Mouse (Mus musculus): ENCODE results near the gene Fcgr3. TPM values are rescaled to one million over a fixed set of nuclear protein-coding genes. Genes with fewer than 3 reads are reported as not detected.

Gene Fcgr3
- polyA plus RNA-seq, 1 experiment from 2014 or later: 9.8 TPM

DNA sequence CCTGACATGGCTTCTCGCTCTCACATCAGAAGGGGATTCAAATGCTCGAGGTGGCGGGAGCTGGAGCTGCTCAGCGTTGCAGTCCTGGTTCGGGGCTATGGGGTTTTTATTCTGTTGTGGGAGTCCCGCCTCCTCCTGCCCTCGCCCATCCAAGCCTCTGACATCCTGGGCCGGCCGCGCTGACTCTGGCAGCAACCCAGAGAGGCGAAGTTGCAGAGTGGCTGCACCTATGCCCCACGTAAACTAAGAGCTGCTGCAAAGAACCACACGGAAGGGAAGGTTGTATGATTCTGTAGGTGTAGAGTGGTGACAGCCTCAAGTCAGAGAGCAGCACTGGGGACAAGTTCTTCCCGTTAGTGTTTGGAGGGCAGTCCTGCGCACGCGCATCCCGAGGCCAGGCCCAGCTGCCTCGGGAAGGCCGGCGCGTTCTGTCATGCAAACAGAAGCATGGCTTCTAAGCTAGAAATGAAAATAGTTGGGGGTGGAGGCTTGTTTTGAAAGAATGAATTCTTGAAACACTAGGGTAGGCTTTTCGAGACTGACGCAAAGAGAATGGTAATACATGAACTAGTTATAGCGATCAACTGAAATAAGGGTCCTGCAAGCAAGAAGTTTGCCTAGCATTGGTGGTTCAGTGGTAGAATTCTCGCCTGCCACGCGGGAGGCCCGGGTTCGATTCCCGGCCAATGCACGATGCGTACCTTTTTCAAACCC is 20.2 kb downstream of the Fcgr3 start:
- peak overlapping the region; percentile 69 for H3K9ac ChIP-seq (replicated peaks)
- peak; percentile 93 for ATAC-seq (ENCODE audit: low FRiP score, low read depth)
- 0 out of 2 replicates have a peak, but pooled peaks cover 5% of the 10 kb centered on the region for H3K27me3 ChIP-seq
- H3K36me3 ChIP-seq: no peaks in the 10 kb centered on the region
- H3K4me2 ChIP-seq (replicated peaks): peak overlapping the region; percentile 51
- peak overlapping the region; percentile 81 for H3K27ac ChIP-seq (replicated peaks)
- peak overlapping the region; percentile 64 for H3K4me3 ChIP-seq
- WGBS: under 1% methylated on average over 33 of the region's 33 CpGs
- H3K9me3 ChIP-seq: no peaks in the 10 kb centered on the region
- H3K4me1 ChIP-seq: no peaks in the 10 kb centered on the region

DNA sequence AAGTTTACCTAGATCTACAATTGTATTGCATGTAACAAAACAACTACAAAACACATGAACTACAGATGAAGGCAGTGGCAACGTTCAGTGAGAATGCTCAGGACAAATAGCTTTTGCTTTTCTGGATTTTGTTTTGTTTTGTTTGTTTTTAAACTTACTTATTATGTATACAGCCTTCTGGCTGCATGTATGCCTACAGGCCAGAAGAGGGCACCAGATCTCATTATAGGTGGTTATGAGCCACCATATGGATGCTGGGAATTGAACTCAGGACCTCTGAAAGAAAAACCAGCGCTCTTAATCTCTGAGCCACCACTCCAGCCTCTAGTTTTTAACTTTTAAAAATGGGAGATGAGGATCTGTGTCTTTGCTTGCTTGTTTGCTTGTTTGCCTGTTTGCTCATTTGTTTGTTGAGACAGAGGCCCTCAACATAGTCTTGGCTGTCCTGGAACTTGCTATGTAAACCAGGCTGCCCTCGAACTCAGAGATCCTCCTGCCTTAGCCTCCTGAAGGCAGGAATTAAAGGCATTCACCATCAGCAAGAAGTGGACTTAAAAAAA is 21.1 kb downstream of the Fcgr3 start:
- H3K36me3 ChIP-seq: no peaks in the 10 kb centered on the region
- no peak for ATAC-seq (ENCODE audit: low FRiP score, low read depth)
- H3K4me2 ChIP-seq (replicated peaks): peak overlapping the region; percentile 51
- 0 out of 2 replicates have a peak overlapping the region, but pooled peaks have one; percentile 81 for H3K27ac ChIP-seq (replicated peaks)
- WGBS: 67% methylated on average over 3 of the region's 3 CpGs
- H3K4me3 ChIP-seq: peak overlapping the region; percentile 64
- H3K27me3 ChIP-seq: 0 out of 2 replicates have a peak, but pooled peaks cover 5% of the 10 kb centered on the region
- H3K4me1 ChIP-seq: no peaks in the 10 kb centered on the region
- H3K9ac ChIP-seq (replicated peaks): peak overlapping the region; percentile 69
- no peaks in the 10 kb centered on the region for H3K9me3 ChIP-seq

DNA sequence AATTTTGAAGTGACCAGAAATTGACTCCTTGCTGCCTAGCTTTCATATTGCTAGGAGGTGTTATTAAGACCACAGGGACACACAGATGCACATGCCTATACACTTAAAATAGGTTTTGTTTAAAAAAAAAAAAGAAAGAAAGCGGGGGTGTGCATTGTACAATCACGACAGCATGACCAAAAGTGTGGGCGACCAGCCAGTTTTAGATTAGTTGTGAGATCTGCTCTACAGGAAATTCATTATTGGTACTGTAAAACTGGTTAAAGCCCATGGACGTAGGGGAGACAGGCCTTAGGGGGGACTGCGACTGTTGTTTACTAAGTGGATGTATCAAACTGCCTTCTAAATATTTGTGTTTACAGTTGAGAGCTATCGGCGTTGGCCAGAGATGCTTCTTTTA is 24.9 kb downstream of the Fcgr3 start:
- Histone ChIP-seq H3K4me3 (no peak overlapping the region), H3K27me3 (peaks cover 17% of the 10 kb centered on the region), H3K36me3 (no peaks in the 10 kb centered on the region), H3K4me2 (replicated peaks) (no peak overlapping the region), H3K9ac (replicated peaks) (no peak overlapping the region), H3K9me3 (no peaks in the 10 kb centered on the region), H3K27ac (replicated peaks) (no peak overlapping the region), H3K4me1 (peaks cover 1% of the 10 kb centered on the region; the same call in 1 of the 2 replicates)
- WGBS: 89% methylated on average over 7 of the region's 7 CpGs
- ATAC-seq (ENCODE audit: low FRiP score, low read depth): no peak

DNA sequence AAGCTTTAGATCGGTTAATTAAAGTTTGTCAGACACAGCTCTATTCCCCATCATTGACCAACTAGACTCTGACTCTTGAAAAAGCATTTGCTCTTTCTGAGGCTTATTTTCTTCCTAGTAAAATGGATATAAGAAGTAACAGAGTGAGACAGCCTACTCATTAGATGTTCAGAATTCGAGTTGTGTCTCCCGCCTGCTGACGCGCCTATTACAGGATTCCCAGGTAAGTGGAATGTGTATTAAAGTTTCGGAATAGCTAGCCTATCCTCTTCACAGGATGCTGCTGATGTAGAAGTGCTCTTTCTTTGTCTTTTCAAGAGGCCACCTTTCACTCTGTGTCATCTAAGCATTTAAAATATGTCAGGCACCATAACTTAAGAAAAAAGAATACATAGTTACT is 25.6 kb downstream of the Fcgr3 start:
- Histone ChIP-seq H3K36me3 (no peaks in the 10 kb centered on the region), H3K4me2 (replicated peaks) (no peak overlapping the region), H3K4me3 (no peak overlapping the region), H3K4me1 (peaks cover 3% of the 10 kb centered on the region; the same call in 1 of the 2 replicates), H3K27ac (replicated peaks) (no peak overlapping the region), H3K9ac (replicated peaks) (no peak overlapping the region), H3K27me3 (peaks cover 17% of the 10 kb centered on the region), H3K9me3 (no peaks in the 10 kb centered on the region)
- ATAC-seq (ENCODE audit: low FRiP score, low read depth): no peak
- 80% methylated on average over 6 of the region's 6 CpGs for WGBS

DNA sequence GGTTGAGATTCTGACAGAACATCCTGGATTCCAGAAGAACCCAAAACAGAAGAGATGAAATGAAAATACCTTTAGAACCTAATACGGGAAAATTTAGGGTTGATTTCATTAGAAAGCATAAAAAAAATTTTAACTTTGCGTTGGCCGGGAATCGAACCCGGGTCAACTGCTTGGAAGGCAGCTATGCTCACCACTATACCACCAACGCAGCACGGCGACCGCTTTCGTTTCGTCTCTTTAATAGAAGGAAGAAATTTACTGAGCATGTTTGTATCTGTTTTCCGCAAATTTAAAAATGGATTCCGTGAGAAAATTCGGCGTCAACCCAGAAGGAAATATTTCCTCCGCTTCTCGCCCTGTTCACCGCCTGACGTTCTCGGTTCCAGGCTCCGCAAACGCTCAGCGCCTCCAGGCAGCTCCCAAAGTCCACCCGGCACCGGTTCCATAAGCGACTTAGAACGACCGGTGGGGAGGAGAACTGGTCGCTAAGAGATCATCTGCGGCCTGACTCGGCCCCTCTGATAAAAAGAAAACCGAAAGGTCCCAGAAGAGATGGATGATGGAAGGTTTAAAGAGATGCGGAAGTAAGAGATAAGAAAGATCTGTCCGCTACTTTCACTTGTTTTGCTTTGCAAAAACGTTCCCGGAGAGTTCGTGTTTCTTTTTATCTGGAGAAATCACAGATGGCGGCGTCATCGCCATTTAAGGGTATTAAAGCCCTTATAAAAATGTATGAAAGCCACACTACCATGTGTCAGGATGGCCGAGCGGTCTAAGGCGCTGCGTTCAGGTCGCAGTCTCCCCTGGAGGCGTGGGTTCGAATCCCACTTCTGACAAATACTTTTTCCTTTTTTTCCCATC is 26.6 kb downstream of the Fcgr3 start:
- Histone ChIP-seq H3K27me3 (peaks cover 17% of the 10 kb centered on the region), H3K4me3 (peak overlapping the region; percentile 81), H3K27ac (replicated peaks) (peak overlapping the region; percentile 81), H3K9me3 (no peaks in the 10 kb centered on the region), H3K4me1 (peaks cover 3% of the 10 kb centered on the region; the same call in 1 of the 2 replicates), H3K9ac (replicated peaks) (peak overlapping the region; percentile 74), H3K4me2 (replicated peaks) (peak overlapping the region; percentile 49), H3K36me3 (no peaks in the 10 kb centered on the region)
- peak; percentile 79 for ATAC-seq (ENCODE audit: low FRiP score, low read depth)
- WGBS: under 1% methylated on average over 47 of the region's 47 CpGs

DNA sequence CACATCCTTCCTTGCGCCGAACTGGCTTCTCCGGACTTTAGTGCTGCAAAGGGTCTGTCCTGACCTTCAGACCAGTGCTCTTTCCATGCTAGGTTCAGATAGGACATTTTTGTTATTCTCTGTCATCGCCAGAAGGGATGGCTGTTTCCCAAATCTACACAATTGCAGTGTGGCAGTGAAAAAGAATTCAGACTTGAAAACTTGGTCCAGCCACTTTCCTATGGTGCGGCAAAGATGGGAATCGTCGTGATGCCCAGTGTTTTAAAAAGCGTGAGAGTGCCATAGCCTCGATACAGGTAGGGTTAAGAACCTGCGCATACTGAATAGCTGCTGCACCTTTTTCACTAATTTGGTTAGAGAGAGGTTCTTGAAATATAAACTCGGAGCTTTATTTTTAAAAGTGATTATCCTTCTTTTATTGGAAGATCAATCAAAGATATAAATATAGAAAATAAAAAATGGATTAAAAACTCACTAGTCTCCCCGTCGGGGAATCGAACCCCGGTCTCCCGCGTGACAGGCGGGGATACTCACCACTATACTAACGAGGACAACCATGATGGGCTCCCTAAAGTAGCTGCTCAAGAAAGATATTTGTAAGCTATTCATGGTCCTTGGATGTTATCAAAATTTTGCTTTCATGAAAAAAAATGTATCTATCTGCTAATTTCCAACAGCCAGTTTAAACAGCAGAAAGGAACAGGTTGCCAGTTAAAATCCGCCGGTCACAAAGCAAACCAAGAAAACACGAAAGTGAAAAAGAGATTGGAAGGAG is 28.0 kb downstream of the Fcgr3 start:
- peak overlapping the region; percentile 52 for H3K4me2 ChIP-seq (replicated peaks)
- ATAC-seq (ENCODE audit: low FRiP score, low read depth): peak; percentile 50; the same call in 1 of the 2 replicates

DNA sequence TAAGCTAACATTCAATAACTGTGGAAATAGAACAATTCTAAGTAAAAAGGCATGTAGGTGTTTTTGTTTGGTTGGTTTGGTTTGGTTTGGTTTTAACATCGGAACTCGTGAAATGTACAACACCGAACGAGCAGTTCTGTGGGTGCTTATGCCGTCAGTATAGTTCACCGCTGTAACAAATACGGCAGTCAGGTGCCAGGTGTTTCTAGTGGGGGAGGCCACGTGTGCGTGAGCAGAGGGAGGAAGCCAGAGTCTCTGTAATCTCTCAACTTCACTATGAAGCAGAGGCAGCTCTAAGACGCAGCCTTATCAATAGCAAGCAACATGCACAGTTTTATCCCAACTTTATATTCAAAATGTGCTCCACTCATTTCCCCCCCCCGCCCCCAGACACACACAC is 29.1 kb downstream of the Fcgr3 start:
- no peaks in the 10 kb centered on the region for H3K36me3 ChIP-seq
- no peaks in the 10 kb centered on the region for H3K9me3 ChIP-seq
- H3K4me2 ChIP-seq (replicated peaks): peak overlapping the region; percentile 75
- no peak for ATAC-seq (ENCODE audit: low FRiP score, low read depth)
- H3K27ac ChIP-seq (replicated peaks): no peak overlapping the region
- 50% methylated on average over 11 of the region's 11 CpGs for WGBS
- peaks cover 34% of the 10 kb centered on the region for H3K27me3 ChIP-seq
- H3K4me3 ChIP-seq: peak overlapping the region; percentile 9; the same call in 1 of the 2 replicates
- no peak overlapping the region for H3K9ac ChIP-seq (replicated peaks)
- H3K4me1 ChIP-seq: peaks cover 6% of the 10 kb centered on the region; the same call in 1 of the 2 replicates

More for the DNA sequence above, 28.0 kb downstream of the Fcgr3 start:
- Histone ChIP-seq H3K27me3 (peaks cover 24% of the 10 kb centered on the region), H3K4me3 (peak overlapping the region; percentile 37), H3K36me3 (no peaks in the 10 kb centered on the region), H3K9ac (replicated peaks) (no peak overlapping the region; the same call in 1 of the 2 replicates), H3K9me3 (no peaks in the 10 kb centered on the region), H3K4me1 (peaks cover 6% of the 10 kb centered on the region; the same call in 1 of the 2 replicates), H3K27ac (replicated peaks) (no peak overlapping the region)
- 4% methylated on average over 22 of the region's 22 CpGs for WGBS

DNA sequence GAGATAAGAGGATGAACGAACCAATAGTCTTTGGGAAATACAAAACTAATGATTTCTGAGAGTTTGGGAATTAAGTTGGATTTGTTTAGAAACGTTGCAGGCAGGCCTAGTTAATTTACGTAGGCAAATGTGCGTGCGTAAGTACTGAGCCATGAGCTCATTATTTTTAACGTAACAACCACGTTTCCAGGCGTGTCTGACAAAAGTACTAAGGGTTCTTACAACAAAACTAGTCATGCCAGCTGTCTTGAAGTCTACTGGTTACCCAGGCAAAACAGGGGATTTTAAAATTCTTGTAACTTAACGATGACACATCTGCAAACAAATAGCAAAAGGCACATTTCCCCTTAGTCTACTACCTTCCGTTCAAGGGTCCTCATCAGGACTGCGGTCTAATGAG is 30.5 kb downstream of the Fcgr3 start:
- H3K4me2 ChIP-seq (replicated peaks): peak overlapping the region; percentile 75
- peaks cover 6% of the 10 kb centered on the region; the same call in 1 of the 2 replicates for H3K4me1 ChIP-seq
- H3K27me3 ChIP-seq: peaks cover 49% of the 10 kb centered on the region
- ATAC-seq (ENCODE audit: low FRiP score, low read depth): no peak
- H3K27ac ChIP-seq (replicated peaks): no peak overlapping the region
- H3K9ac ChIP-seq (replicated peaks): no peak overlapping the region
- 11% methylated on average over 11 of the region's 11 CpGs for WGBS
- H3K4me3 ChIP-seq: peak overlapping the region; percentile 54
- H3K36me3 ChIP-seq: no peaks in the 10 kb centered on the region
- no peaks in the 10 kb centered on the region for H3K9me3 ChIP-seq

DNA sequence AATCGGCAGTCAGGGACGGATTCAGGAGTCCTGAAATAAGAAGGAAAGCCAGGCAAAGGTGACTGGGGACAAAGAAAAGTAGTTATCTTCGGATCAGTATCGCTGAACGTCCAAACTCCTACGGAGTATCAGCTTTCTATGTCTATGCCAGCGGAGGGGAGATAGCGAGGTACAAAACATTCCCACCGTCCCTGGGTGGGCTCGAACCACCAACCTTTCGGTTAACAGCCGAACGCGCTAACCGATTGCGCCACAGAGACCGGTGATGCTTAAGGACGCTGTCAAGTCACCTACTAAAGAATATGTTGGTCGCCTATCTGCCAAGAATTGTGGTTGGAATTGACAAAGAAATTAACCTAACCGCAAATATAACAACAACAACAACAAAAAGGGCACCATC is 31.0 kb downstream of the Fcgr3 start:
- WGBS: under 1% methylated on average over 20 of the region's 20 CpGs
- H3K9ac ChIP-seq (replicated peaks): peak overlapping the region; percentile 50

DNA sequence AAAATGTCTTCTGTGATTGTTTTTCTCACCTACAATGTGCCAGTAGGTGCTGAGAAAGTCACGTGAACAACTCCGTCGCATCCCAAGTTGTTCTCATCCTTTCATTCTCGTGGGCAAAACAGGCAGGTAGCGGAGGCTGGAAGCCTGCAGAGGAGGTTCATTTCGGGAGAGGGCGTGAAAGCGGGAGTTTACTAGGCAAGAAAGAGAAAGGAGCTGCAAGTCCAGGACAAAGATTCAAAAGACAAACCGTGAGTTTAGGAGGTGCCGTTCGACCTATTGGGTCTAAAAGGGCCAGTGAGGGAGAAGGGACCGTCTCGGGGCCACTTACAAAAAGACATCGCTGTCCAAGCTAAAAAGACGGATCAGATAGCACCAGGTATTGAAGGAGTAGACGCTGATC is 31.5 kb downstream of the Fcgr3 start:
- Histone ChIP-seq H3K4me3 (peak overlapping the region; percentile 54), H3K4me2 (replicated peaks) (peak overlapping the region; percentile 75), H3K36me3 (no peaks in the 10 kb centered on the region), H3K4me1 (peaks cover 6% of the 10 kb centered on the region; the same call in 1 of the 2 replicates), H3K9me3 (no peaks in the 10 kb centered on the region), H3K27ac (replicated peaks) (no peak overlapping the region), H3K27me3 (peaks cover 52% of the 10 kb centered on the region), H3K9ac (replicated peaks) (peak overlapping the region; percentile 50)
- under 1% methylated on average over 16 of the region's 16 CpGs for WGBS
- no peak for ATAC-seq (ENCODE audit: low FRiP score, low read depth)

More for the DNA sequence above, 31.0 kb downstream of the Fcgr3 start:
- H3K4me2 ChIP-seq (replicated peaks): peak overlapping the region; percentile 75
- no peak overlapping the region for H3K27ac ChIP-seq (replicated peaks)
- no peaks in the 10 kb centered on the region for H3K9me3 ChIP-seq
- H3K36me3 ChIP-seq: no peaks in the 10 kb centered on the region
- H3K4me1 ChIP-seq: peaks cover 6% of the 10 kb centered on the region; the same call in 1 of the 2 replicates
- peaks cover 52% of the 10 kb centered on the region for H3K27me3 ChIP-seq
- H3K4me3 ChIP-seq: peak overlapping the region; percentile 54
- ATAC-seq (ENCODE audit: low FRiP score, low read depth): peak; percentile 61

DNA sequence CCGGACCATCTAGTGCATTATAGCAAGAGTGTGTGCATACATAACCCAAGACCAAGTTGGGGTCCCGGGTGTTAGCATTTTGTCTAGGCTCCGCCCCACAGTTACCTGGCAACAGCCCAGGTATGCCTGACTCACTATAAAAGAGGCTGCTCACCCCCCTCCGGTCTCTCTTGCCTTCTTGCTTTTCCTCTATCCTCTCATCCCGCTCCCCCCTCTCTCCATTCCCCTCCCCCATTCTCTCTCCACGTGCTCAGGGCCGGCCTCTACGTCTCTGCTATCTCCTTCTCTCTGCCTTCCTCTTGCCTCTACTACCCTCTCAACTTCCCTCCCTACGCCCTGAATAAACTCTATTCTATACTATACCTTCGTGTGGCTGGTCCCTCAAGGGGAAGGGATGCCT is 32.0 kb downstream of the Fcgr3 start:
- Histone ChIP-seq H3K27ac (replicated peaks) (no peak overlapping the region), H3K4me2 (replicated peaks) (peak overlapping the region; percentile 75), H3K4me1 (peaks cover 6% of the 10 kb centered on the region; the same call in 1 of the 2 replicates), H3K9ac (replicated peaks) (peak overlapping the region; percentile 50), H3K27me3 (peaks cover 52% of the 10 kb centered on the region), H3K36me3 (no peaks in the 10 kb centered on the region), H3K9me3 (no peaks in the 10 kb centered on the region), H3K4me3 (peak overlapping the region; percentile 54)
- ATAC-seq (ENCODE audit: low FRiP score, low read depth): peak; percentile 28; the same call in 1 of the 2 replicates
- 5% methylated on average over 10 of the region's 10 CpGs for WGBS

Measured in midbrain, embryonic 12.5 days (tissue).